Mouse (Mus musculus): ENCODE measurements at regions not wholly inside any gene's neighbourhood (a gene's known extent, or its start where the extent isn't known, plus 50 kb on each side); places are given as distances from the start of the nearest gene placed in this dataset.

GRCm38 (mm10) chr12:97732078-97732580 lies 527.1 kb downstream of the Galc start:
- no peak for ATAC-seq (replicated peaks; ENCODE audit: poor library complexity)

- ATAC-seq (replicated peaks; ENCODE audit: poor library complexity) = no peak
Observed at GRCm38 (mm10) chr12:97720554-97720953, 538.7 kb downstream of the Galc start.

- no peak for ATAC-seq (replicated peaks; ENCODE audit: poor library complexity)
Observed at GRCm38 (mm10) chr12:97717812-97718211, 541.4 kb downstream of the Galc start.
